Mouse (Mus musculus): ENCODE measurements around the gene Upk1a. TPM values are rescaled to one million over a fixed set of nuclear protein-coding genes. Genes with fewer than 3 reads are reported as not detected.

Gene Upk1a
- polyA plus RNA-seq, 1 experiment from 2014 or later: 0.46 TPM

DNA sequence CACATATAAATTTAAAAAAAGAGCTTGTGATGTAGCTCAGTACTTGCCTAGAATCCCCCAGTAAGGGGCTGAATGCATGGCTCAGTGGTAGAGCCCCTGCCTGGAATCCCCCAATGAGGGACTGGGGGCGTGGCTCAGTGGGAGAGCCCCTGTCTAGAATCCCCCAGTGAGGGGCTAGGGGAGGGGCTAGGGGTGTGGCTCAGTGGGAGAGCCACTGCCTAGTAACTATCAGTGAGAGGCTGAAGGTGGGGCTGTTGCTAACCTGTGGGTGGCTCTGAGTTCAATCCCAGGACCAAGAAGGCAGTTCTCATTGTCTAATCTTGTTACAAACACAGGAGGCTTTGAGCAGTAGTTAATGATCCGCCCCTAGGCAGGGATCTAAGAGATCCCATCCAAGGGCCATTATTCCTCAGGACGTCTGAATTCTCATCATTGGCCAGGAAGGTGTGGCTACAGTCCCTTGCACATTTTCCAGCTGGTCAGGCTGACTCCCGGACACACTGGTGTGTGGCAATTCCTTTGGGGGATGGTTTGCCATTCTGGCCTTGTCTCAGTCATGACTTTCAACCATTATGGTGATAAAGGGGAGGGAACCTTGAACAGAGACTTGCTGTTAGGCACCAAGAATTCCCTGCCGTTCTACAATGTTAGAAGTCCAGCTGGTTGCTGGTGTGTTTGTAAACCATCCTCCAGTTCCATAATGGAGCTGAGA lies 2.6 kb upstream of the Upk1a start:
- Histone ChIP-seq H3K27ac (no peak overlapping the region), H3K4me3 (ENCODE audit: inconsistent target) (no peak overlapping the region), H3K36me3 (ENCODE audit: inconsistent target) (peaks cover 39% of the 10 kb centered on the region), H3K79me2 (ENCODE audit: inconsistent target) (peaks cover 7% of the 10 kb centered on the region; the same call in 1 of the 2 replicates)
- WGBS (ENCODE audit: missing documents): 78% methylated on average over 5 of the region's 5 CpGs

DNA sequence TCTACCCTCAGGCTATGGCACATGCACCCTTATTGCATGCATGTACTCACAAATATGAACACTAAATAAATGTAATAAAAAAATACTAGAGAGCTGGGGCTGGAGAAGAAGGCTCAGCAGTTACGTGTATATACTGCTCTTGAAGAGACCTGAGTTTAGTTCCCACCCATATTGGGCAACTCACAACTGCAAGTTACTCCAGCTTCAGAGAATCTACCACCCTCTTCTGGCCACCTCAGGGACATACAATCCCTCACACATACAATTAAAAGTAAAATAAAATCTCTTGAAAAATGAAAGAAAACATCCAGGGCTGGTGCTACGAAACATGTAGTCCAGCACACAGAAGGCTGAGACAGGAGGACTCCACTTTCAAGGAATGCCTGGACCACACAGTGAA lies 1.8 kb upstream of the Upk1a start:
- Histone ChIP-seq H3K27ac (no peak overlapping the region), H3K4me3 (ENCODE audit: inconsistent target) (no peak overlapping the region), H3K36me3 (ENCODE audit: inconsistent target) (peaks cover 36% of the 10 kb centered on the region), H3K79me2 (ENCODE audit: inconsistent target) (peaks cover 2% of the 10 kb centered on the region; the same call in 1 of the 2 replicates)
- WGBS (ENCODE audit: missing documents): 47% methylated on average over 2 of the region's 2 CpGs

GRCm38 (mm10) chr7:30613529-30614112 lies 974 bp upstream of the Upk1a start:
- Histone ChIP-seq H3K4me3 (ENCODE audit: inconsistent target) (no peak overlapping the region), H3K36me3 (ENCODE audit: inconsistent target) (peaks cover 28% of the 10 kb centered on the region), H3K79me2 (ENCODE audit: inconsistent target) (no peaks in the 10 kb centered on the region), H3K27ac (no peak overlapping the region)
- 20% methylated on average over 14 of the region's 14 CpGs for WGBS (ENCODE audit: missing documents)

DNA sequence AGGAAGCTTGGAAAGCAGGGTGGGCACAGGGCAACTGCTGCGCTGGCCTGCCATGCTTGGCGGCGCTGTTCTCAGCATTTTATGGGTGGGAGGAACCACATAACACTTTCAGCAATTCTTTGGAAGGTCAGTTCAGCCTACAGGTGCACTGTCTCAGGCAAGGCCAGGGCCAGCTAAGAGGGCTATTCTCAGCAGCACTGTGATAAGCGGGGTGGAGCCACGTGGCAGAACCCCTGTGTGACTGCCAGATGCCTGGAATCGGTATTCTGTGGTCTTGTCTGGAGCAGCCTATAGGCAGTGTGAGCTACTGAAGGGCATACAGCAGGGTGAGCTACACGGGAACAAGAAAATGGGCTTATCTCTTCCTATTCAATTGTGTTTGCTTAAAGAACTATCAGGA lies 2.6 kb downstream of the Upk1a start:
- no peaks in the 10 kb centered on the region for H3K36me3 ChIP-seq (ENCODE audit: inconsistent target)
- H3K27ac ChIP-seq: no peak overlapping the region
- H3K79me2 ChIP-seq (ENCODE audit: inconsistent target): no peaks in the 10 kb centered on the region
- WGBS (ENCODE audit: missing documents): 73% methylated on average over 7 of the region's 7 CpGs
- H3K4me3 ChIP-seq (ENCODE audit: inconsistent target): no peak overlapping the region

DNA sequence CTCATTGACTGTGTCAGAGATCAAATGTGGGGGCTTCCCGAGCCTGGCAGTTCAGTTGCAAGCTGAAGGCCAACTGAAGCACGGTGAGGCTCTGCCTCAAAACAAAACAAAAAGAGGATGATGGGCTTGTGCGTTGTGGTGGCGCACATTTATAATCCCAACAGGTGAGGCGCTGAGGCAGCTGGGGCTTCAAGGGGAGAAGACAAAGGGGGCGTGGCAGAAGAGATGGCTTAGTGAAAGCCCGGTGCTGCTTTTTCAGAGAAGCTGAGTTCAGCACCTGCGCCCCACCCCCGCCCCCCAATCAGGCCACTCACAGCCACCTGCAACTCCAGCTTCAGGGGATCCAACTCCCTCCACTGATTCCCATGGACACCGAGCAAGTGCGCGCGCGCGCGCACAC lies 4.2 kb downstream of the Upk1a start:
- Histone ChIP-seq H3K79me2 (ENCODE audit: inconsistent target) (no peaks in the 10 kb centered on the region), H3K36me3 (ENCODE audit: inconsistent target) (no peaks in the 10 kb centered on the region), H3K27ac (no peak overlapping the region), H3K4me3 (ENCODE audit: inconsistent target) (no peak overlapping the region)
- 59% methylated on average over 16 of the region's 16 CpGs for WGBS (ENCODE audit: missing documents)

GRCm38 (mm10) chr7:30607706-30608309 lies 4.8 kb downstream of the Upk1a start:
- Histone ChIP-seq H3K36me3 (ENCODE audit: inconsistent target) (no peaks in the 10 kb centered on the region), H3K79me2 (ENCODE audit: inconsistent target) (no peaks in the 10 kb centered on the region), H3K27ac (no peak overlapping the region), H3K4me3 (ENCODE audit: inconsistent target) (no peak overlapping the region)
- WGBS (ENCODE audit: missing documents): 31% methylated on average over 8 of the region's 8 CpGs

- no peak overlapping the region for H3K27ac ChIP-seq
- no peak overlapping the region for H3K4me3 ChIP-seq (ENCODE audit: inconsistent target)
- 87% methylated on average over 8 of the region's 8 CpGs for WGBS (ENCODE audit: missing documents)
- H3K36me3 ChIP-seq (ENCODE audit: inconsistent target): no peaks in the 10 kb centered on the region
- H3K79me2 ChIP-seq (ENCODE audit: inconsistent target): no peaks in the 10 kb centered on the region
Measured at GRCm38 (mm10) chr7:30604944-30605343, 7.7 kb downstream of the Upk1a start.

DNA sequence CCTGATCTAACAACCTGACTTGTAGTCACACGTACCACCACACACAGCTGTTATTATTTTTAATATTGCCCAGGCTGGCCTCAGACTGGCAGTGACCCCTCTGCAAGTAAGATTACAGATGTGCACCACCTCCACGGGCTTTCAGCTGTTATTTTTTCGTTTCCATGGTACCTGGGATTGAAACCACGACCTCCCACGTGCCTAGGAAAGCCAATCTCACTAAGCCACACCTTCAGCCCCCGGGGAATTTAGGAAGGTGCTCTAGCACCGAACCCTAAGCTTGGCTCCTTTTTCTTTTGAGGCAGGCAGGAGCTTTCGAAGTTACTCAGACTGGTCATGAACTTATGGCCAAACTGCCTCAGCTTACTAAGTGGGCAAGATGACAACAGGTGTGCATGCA lies 8.2 kb downstream of the Upk1a start:
- WGBS (ENCODE audit: missing documents): 46% methylated on average over 8 of the region's 8 CpGs
- Histone ChIP-seq H3K27ac (no peak overlapping the region), H3K4me3 (ENCODE audit: inconsistent target) (no peak overlapping the region), H3K79me2 (ENCODE audit: inconsistent target) (no peaks in the 10 kb centered on the region), H3K36me3 (ENCODE audit: inconsistent target) (no peaks in the 10 kb centered on the region)

GRCm38 (mm10) chr7:30602583-30602982 lies 10.1 kb downstream of the Upk1a start:
- Histone ChIP-seq H3K79me2 (ENCODE audit: inconsistent target) (no peaks in the 10 kb centered on the region), H3K4me3 (ENCODE audit: inconsistent target) (no peak overlapping the region), H3K36me3 (ENCODE audit: inconsistent target) (no peaks in the 10 kb centered on the region), H3K27ac (no peak overlapping the region)
- WGBS (ENCODE audit: missing documents): 92% methylated on average over 2 of the region's 3 CpGs

DNA sequence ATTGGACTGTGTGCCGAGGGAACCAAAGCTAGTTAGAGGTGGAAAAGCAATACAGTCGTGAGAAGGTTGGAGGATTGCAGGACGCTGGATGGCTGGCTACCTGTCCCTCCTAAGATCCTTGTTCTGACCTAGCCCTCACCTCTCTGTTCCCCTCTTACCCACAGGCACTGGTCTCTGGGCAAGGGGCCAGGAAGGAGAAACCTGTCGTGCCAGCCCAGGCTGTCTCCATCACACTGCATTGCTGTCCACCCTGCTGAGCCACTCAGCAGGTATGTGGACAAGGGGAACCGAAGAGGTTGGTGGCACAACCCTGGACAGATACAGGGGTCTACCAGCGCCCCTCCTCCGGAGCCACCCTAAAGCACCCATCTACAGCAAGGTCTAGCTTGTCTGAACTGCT lies 12.0 kb downstream of the Upk1a start:
- Histone ChIP-seq H3K79me2 (ENCODE audit: inconsistent target) (no peaks in the 10 kb centered on the region), H3K27ac (no peak overlapping the region), H3K36me3 (ENCODE audit: inconsistent target) (no peaks in the 10 kb centered on the region), H3K4me3 (ENCODE audit: inconsistent target) (no peak overlapping the region)
- WGBS (ENCODE audit: missing documents): 80% methylated on average over 7 of the region's 7 CpGs

- no peak overlapping the region for H3K27ac ChIP-seq
- no peak overlapping the region for H3K4me3 ChIP-seq (ENCODE audit: inconsistent target)
- H3K79me2 ChIP-seq (ENCODE audit: inconsistent target): no peaks in the 10 kb centered on the region
- no peaks in the 10 kb centered on the region for H3K36me3 ChIP-seq (ENCODE audit: inconsistent target)
- 11% methylated on average over 16 of the region's 16 CpGs for WGBS (ENCODE audit: missing documents)
Measured at GRCm38 (mm10) chr7:30599933-30600353, 12.7 kb downstream of the Upk1a start.

- WGBS (ENCODE audit: missing documents): 96% methylated on average over 12 of the region's 12 CpGs
- Histone ChIP-seq H3K36me3 (ENCODE audit: inconsistent target) (no peaks in the 10 kb centered on the region), H3K27ac (no peak within 1 kb of the TSS), H3K79me2 (ENCODE audit: inconsistent target) (no peaks in the 10 kb centered on the region), H3K4me3 (ENCODE audit: inconsistent target) (no peak within 1 kb of the TSS)
Measured at GRCm38 (mm10) chr7:30598786-30599185, 13.9 kb downstream of the Upk1a start, which contains the start of gene Zbtb32. TSS of gene Zbtb32 (minus strand) at chr7:30598909.

- no peaks in the 10 kb centered on the region for H3K79me2 ChIP-seq (ENCODE audit: inconsistent target)
- H3K4me3 ChIP-seq (ENCODE audit: inconsistent target): no peak overlapping the region
- WGBS (ENCODE audit: missing documents): 91% methylated on average over 5 of the region's 5 CpGs
- no peaks in the 10 kb centered on the region for H3K36me3 ChIP-seq (ENCODE audit: inconsistent target)
- no peak overlapping the region for H3K27ac ChIP-seq
Measured at GRCm38 (mm10) chr7:30596811-30597210, 15.8 kb downstream of the Upk1a start.

DNA sequence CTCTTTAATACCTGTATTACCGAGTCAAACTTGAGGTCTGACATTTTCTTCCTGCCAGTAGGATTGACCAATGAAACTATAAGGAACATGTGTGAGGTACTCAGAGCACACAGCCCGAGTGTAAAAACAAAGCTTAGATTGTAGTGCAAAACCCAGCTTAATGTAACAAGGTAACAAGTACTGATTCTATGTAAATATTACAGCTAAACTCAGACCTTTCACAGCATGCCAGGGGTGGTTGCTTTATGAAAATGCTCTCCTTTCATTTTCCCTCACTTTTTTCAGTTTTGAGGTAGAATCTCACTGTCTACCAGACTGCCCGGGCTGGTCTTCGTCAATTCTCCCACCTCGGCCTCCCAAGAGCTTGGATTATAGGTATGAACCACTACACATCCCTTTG lies 16.6 kb downstream of the Upk1a start:
- no peaks in the 10 kb centered on the region for H3K36me3 ChIP-seq (ENCODE audit: inconsistent target)
- H3K4me3 ChIP-seq (ENCODE audit: inconsistent target): no peak overlapping the region
- H3K27ac ChIP-seq: no peak overlapping the region
- H3K79me2 ChIP-seq (ENCODE audit: inconsistent target): no peaks in the 10 kb centered on the region
- WGBS (ENCODE audit: missing documents): 96% methylated on average over 5 of the region's 5 CpGs

DNA sequence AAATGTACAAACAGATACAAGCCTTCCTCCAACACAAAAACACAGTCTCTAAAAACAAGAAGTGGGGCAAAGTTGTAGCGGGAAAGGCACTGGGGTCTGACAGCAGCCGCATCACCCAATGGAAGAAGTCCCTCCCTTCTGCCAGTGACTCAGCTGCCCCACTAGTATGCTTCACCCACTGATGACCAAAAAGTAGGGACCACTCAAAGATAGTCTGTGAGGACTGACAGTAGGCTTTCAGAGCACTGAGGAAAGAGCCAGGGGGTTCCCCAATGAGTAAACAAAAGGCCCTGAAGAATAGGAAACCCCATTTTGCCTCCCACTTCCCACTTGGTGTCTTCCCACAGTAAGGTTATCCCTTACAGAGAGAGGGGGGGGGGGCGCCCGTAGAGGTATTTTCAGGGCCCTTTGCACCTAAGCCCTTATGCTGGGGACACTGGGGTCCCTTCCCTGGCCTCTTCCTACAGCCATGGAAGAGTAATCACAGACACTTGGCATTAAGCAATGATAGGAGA lies 18.1 kb downstream of the Upk1a start:
- H3K4me3 ChIP-seq (ENCODE audit: inconsistent target): no peak overlapping the region
- no peaks in the 10 kb centered on the region for H3K79me2 ChIP-seq (ENCODE audit: inconsistent target)
- no peak overlapping the region for H3K27ac ChIP-seq
- 45% methylated on average over 4 of the region's 4 CpGs for WGBS (ENCODE audit: missing documents)
- H3K36me3 ChIP-seq (ENCODE audit: inconsistent target): no peaks in the 10 kb centered on the region

Data from macrophage (primary cell).